Mouse (Mus musculus): ENCODE data around the gene Adgrg5. TPM values are rescaled to one million over a fixed set of nuclear protein-coding genes. Genes with fewer than 3 reads are reported as not detected.

The Adgrg5 gene
- polyA plus RNA-seq, 1 experiment from 2014 or later, result 0.14 TPM

DNA sequence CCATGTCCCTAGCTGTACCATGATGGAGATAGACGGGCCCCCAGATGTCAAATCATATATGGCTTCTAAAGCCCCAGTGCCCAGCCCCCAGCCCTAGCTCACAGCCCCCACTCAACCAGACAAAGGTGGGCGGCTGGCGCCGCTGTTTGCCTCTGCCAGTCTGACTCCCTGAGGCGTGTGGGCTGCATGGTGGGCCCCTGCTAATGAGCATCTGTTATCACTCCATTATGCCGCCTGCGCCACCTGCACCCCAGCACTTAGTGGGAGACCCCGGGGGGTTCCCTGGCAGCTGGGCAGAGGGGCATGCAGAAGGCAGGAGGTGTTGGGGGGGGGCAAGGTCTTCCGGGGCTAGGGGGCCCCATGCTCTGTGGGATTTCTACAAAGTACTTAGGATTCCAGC, 54.6 kb downstream of the Adgrg5 start:
- peak; percentile 75 for ATAC-seq (ENCODE audit: low FRiP score)
- no peak overlapping the region for H3K9ac ChIP-seq (ENCODE audit: low read depth, low read length)
- no peaks in the 10 kb centered on the region for H3K36me3 ChIP-seq (ENCODE audit: control insufficient read depth, insufficient read depth, low read length)
- 39% methylated on average over 9 of the region's 9 CpGs for WGBS
- no peak overlapping the region for H3K27ac ChIP-seq (ENCODE audit: low read depth, low read length)
- no peak overlapping the region for H3K4me2 ChIP-seq (replicated peaks; ENCODE audit: low read depth, low read length)
- peaks cover 4% of the 10 kb centered on the region for H3K4me1 ChIP-seq (replicated peaks; ENCODE audit: control insufficient read depth, insufficient read depth, low read length)
- H3K27me3 ChIP-seq (ENCODE audit: control insufficient read depth, insufficient read depth, low read length), result no peaks in the 10 kb centered on the region
- DNase-seq (ENCODE audit: low spot score), result peak; percentile 51
- H3K9me3 ChIP-seq (ENCODE audit: control insufficient read depth, low read length), result no peaks in the 10 kb centered on the region
- no peak overlapping the region for H3K4me3 ChIP-seq (ENCODE audit: low read depth, low read length)

DNA sequence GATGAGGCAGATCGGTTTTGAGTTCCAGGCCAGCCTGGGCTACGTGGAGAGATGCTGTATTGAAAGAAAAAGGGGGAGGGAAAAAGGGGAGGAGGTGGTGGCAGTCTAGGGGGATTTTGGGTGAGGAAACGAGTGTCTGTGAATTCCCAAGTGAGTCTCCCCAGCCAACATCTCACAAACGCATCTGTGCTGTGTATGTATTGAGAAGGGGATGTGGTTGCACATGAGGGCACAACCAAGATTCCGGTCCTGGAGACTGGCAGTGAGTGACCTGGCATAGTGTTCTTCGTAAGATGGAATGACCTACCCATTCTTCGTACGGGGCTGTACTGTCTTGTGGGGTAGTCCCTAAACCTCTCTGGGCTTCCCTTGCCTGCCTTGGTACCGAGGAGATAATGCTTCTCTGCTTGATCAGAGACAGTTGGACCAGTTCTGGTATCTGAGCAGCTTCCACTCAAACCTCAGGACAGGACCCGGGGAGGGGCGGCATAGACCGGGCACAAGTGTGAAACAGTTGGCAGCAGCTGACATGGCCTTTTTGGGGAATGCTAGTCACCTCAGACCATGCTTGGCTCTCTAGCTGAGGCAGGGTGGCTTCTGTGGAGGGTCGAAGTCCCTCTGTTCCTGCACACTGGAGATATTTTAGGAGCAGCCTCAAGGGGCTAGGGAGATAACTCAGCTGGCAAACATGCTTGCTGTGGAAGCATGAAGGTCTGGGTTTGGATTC, 55.3 kb downstream of the Adgrg5 start:
- Histone ChIP-seq H3K9me3 (ENCODE audit: control insufficient read depth, low read length) (no peaks in the 10 kb centered on the region), H3K36me3 (ENCODE audit: control insufficient read depth, insufficient read depth, low read length) (no peaks in the 10 kb centered on the region), H3K4me2 (replicated peaks; ENCODE audit: low read depth, low read length) (no peak overlapping the region), H3K27me3 (ENCODE audit: control insufficient read depth, insufficient read depth, low read length) (no peaks in the 10 kb centered on the region), H3K9ac (ENCODE audit: low read depth, low read length) (no peak overlapping the region), H3K27ac (ENCODE audit: low read depth, low read length) (no peak overlapping the region), H3K4me1 (replicated peaks; ENCODE audit: control insufficient read depth, insufficient read depth, low read length) (peaks cover 8% of the 10 kb centered on the region), H3K4me3 (ENCODE audit: low read depth, low read length) (no peak overlapping the region)
- no peak for DNase-seq (ENCODE audit: low spot score)
- WGBS, result 80% methylated on average over 13 of the region's 13 CpGs
- no peak for ATAC-seq (ENCODE audit: low FRiP score)

DNA sequence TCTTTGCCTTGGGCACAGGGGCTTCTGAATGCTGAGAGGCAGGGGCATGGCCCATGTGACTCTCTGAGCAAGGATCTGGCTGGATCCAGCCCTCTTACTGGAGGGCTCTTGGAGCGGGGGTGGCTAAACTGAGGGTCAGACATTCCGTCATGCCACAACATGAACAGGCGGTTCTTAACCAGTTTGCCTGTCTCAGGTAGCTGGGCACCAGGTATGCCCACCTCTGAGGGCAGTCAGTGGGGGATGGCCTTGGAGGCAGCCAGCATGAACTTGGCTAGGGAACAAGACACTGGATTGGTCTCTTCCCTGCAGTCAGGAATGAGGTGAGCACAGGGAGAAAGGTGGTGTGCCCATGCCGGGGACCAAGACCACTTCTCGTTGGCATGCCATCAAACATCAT, 56.7 kb downstream of the Adgrg5 start:
- DNase-seq (ENCODE audit: low spot score) (no peak), ATAC-seq (ENCODE audit: low FRiP score) (no peak)
- Histone ChIP-seq H3K36me3 (ENCODE audit: control insufficient read depth, insufficient read depth, low read length) (no peaks in the 10 kb centered on the region), H3K4me1 (replicated peaks; ENCODE audit: control insufficient read depth, insufficient read depth, low read length) (peaks cover 15% of the 10 kb centered on the region), H3K9me3 (ENCODE audit: control insufficient read depth, low read length) (no peaks in the 10 kb centered on the region), H3K9ac (ENCODE audit: low read depth, low read length) (no peak overlapping the region), H3K4me3 (ENCODE audit: low read depth, low read length) (no peak overlapping the region), H3K4me2 (replicated peaks; ENCODE audit: low read depth, low read length) (no peak overlapping the region), H3K27me3 (ENCODE audit: control insufficient read depth, insufficient read depth, low read length) (no peaks in the 10 kb centered on the region), H3K27ac (ENCODE audit: low read depth, low read length) (no peak overlapping the region)
- 94% methylated on average over 5 of the region's 5 CpGs for WGBS

DNA sequence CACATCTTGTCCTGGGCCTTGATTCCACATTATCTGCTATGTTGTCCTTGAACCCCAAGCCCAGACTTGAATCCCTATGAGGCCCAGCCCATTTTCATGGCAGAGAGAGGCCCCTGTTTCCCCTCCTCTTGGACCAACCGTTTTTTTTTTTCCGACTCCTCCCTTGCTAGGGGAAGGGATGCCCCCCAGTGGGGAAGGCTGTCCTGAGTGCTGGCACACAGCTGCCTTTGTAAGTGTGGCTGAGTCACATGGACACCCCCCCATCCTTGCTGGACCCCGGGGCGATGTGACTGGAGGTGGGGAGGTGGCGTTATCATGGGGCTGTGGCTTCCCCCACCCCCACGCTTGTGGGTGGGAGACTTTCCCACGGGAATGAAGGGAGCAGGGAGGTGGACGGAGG, 57.5 kb downstream of the Adgrg5 start:
- Histone ChIP-seq H3K4me2 (replicated peaks; ENCODE audit: low read depth, low read length) (no peak overlapping the region), H3K36me3 (ENCODE audit: control insufficient read depth, insufficient read depth, low read length) (no peaks in the 10 kb centered on the region), H3K27me3 (ENCODE audit: control insufficient read depth, insufficient read depth, low read length) (no peaks in the 10 kb centered on the region), H3K9me3 (ENCODE audit: control insufficient read depth, low read length) (no peaks in the 10 kb centered on the region), H3K4me1 (replicated peaks; ENCODE audit: control insufficient read depth, insufficient read depth, low read length) (peaks cover 15% of the 10 kb centered on the region), H3K4me3 (ENCODE audit: low read depth, low read length) (no peak overlapping the region), H3K27ac (ENCODE audit: low read depth, low read length) (no peak overlapping the region), H3K9ac (ENCODE audit: low read depth, low read length) (no peak overlapping the region)
- DNase-seq (ENCODE audit: low spot score), result no peak
- no peak for ATAC-seq (ENCODE audit: low FRiP score)
- WGBS, result 59% methylated on average over 8 of the region's 8 CpGs

DNA sequence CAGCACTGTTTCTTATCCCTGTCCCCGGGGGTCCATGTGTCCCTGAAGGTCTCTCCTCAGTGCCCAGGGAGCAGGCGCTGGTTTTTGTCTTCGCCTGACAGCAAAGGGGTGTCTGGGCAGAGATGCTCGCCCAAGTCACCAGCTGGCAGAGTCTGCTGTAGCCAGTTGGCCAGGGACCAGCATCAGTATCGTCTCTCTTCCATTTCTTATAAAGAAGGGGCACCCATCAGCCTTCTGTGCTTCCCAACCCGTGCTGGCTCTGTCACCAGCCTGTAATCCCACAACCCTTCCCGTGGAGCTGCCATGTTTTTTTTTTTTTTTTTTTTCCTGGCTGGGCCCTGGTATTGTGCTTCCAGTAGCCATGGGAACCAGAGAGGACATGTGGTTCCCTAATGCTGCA, 58.4 kb downstream of the Adgrg5 start:
- Histone ChIP-seq H3K27ac (ENCODE audit: low read depth, low read length) (no peak overlapping the region), H3K27me3 (ENCODE audit: control insufficient read depth, insufficient read depth, low read length) (no peaks in the 10 kb centered on the region), H3K9me3 (ENCODE audit: control insufficient read depth, low read length) (no peaks in the 10 kb centered on the region), H3K36me3 (ENCODE audit: control insufficient read depth, insufficient read depth, low read length) (no peaks in the 10 kb centered on the region), H3K4me2 (replicated peaks; ENCODE audit: low read depth, low read length) (no peak overlapping the region), H3K4me3 (ENCODE audit: low read depth, low read length) (no peak overlapping the region), H3K4me1 (replicated peaks; ENCODE audit: control insufficient read depth, insufficient read depth, low read length) (peaks cover 17% of the 10 kb centered on the region), H3K9ac (ENCODE audit: low read depth, low read length) (no peak overlapping the region)
- ATAC-seq (ENCODE audit: low FRiP score) (no peak), DNase-seq (ENCODE audit: low spot score) (no peak)
- 70% methylated on average over 7 of the region's 7 CpGs for WGBS

DNA sequence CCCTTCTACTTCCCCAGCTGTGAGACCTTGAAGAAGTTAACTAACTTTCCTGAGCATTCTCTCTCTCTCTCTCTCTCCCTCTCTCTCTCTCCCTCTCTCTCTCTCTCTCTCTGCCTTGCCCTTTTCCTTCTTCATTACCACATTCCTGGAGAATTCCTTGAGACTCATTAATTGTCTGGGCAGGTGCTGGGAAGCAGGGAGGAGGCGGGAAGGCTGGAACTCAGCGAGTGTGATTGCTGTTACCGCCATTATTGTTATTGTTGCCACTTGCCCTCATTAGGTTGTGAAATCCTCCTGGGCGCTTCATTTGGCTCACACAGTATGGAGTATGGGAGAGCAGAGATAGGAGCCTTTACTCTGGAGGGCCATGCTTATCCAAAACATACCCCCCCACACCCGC, 59.7 kb downstream of the Adgrg5 start:
- Histone ChIP-seq H3K27ac (ENCODE audit: low read depth, low read length) (no peak overlapping the region), H3K4me1 (replicated peaks; ENCODE audit: control insufficient read depth, insufficient read depth, low read length) (peaks cover 13% of the 10 kb centered on the region)
- DNase-seq (ENCODE audit: low spot score), result no peak

DNA sequence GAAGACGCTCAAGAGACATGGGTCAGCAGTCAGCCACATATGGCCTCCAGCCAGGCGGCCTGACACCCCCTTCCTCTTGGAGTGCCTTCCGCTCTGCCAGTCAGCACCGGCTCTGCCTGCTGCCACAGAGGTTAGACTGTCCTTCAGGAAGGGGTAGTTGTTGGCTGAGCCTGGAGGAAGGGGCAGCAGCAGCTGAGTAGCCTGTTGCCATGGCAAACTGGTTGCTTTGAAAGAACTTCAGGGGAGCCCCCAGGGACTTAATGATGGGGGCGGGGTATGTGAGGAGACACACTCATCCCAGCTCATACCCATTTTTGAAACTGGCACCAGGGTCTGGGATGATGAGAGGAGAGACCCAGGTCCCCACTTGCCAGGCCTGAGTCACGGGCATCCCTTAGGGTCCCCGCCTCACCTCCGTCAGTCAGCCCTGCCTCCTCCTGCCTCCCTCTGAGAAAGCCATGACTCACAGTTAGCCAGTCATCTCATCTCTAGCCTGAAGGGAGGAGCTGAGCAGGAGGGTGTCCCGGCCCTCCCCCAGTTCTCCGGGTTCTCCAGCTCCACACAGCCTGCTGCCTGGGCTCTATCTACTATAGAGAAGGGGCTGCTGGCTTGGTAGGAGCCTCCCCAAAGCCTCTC, 60.5 kb downstream of the Adgrg5 start:
- WGBS, result 10% methylated on average over 10 of the region's 10 CpGs
- H3K27ac ChIP-seq (ENCODE audit: low read depth, low read length), result peak overlapping the region; percentile 19; the same call in 1 of the 2 replicates
- H3K4me1 ChIP-seq (replicated peaks; ENCODE audit: control insufficient read depth, insufficient read depth, low read length), result peaks cover 13% of the 10 kb centered on the region
- H3K36me3 ChIP-seq (ENCODE audit: control insufficient read depth, insufficient read depth, low read length), result no peaks in the 10 kb centered on the region
- no peaks in the 10 kb centered on the region for H3K27me3 ChIP-seq (ENCODE audit: control insufficient read depth, insufficient read depth, low read length)
- ATAC-seq (ENCODE audit: low FRiP score) (peak; percentile 62), DNase-seq (ENCODE audit: low spot score) (peak; percentile 70)
- no peaks in the 10 kb centered on the region for H3K9me3 ChIP-seq (ENCODE audit: control insufficient read depth, low read length)
- no peak overlapping the region for H3K4me2 ChIP-seq (replicated peaks; ENCODE audit: low read depth, low read length)
- no peak overlapping the region for H3K4me3 ChIP-seq (ENCODE audit: low read depth, low read length)
- H3K9ac ChIP-seq (ENCODE audit: low read depth, low read length), result 0 out of 2 replicates have a peak overlapping the region, but pooled peaks have one; percentile 11

More for the DNA sequence above, 59.7 kb downstream of the Adgrg5 start:
- no peak for ATAC-seq (ENCODE audit: low FRiP score)
- H3K27me3 ChIP-seq (ENCODE audit: control insufficient read depth, insufficient read depth, low read length), result no peaks in the 10 kb centered on the region
- H3K36me3 ChIP-seq (ENCODE audit: control insufficient read depth, insufficient read depth, low read length), result no peaks in the 10 kb centered on the region
- H3K4me3 ChIP-seq (ENCODE audit: low read depth, low read length), result no peak overlapping the region
- 26% methylated on average over 5 of the region's 5 CpGs for WGBS
- no peaks in the 10 kb centered on the region for H3K9me3 ChIP-seq (ENCODE audit: control insufficient read depth, low read length)
- H3K4me2 ChIP-seq (replicated peaks; ENCODE audit: low read depth, low read length), result no peak overlapping the region
- no peak overlapping the region for H3K9ac ChIP-seq (ENCODE audit: low read depth, low read length)

DNA sequence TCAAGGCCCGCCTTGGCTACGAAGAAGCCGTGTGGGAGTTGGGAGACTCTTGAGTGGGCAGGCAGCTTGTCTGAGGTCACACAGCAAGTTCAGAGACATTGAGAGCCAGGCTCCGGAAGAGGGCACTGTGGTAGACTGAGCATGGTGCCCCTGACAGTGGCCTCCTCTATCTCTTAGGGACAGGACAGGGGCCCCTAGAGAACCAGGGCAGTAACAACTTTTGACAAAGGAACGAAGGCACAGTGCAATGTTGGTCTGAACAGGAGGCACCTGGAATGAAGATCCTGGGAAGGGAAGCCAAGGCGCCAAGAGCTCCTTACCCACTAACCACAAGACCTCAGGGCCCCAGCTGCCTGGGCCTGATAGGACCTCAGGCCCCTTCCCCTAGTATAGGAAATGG, 61.5 kb downstream of the Adgrg5 start:
- 85% methylated on average over 6 of the region's 6 CpGs for whole genome bisulfite sequencing
- H3K9me3 ChIP-seq (ENCODE audit: control insufficient read depth, low read length), result no peaks in the 10 kb centered on the region
- H3K4me1 ChIP-seq (replicated peaks; ENCODE audit: control insufficient read depth, insufficient read depth, low read length), result peaks cover 13% of the 10 kb centered on the region
- no peak overlapping the region for H3K27ac ChIP-seq (ENCODE audit: low read depth, low read length)
- no peak overlapping the region for H3K9ac ChIP-seq (ENCODE audit: low read depth, low read length)
- H3K36me3 ChIP-seq (ENCODE audit: control insufficient read depth, insufficient read depth, low read length), result no peaks in the 10 kb centered on the region
- no peak overlapping the region for H3K4me3 ChIP-seq (ENCODE audit: low read depth, low read length)
- no peaks in the 10 kb centered on the region for H3K27me3 ChIP-seq (ENCODE audit: control insufficient read depth, insufficient read depth, low read length)
- no peak overlapping the region for H3K4me2 ChIP-seq (replicated peaks; ENCODE audit: low read depth, low read length)
- no peak for ATAC-seq (ENCODE audit: low FRiP score)
- no peak for DNase-seq (ENCODE audit: low spot score)

DNA sequence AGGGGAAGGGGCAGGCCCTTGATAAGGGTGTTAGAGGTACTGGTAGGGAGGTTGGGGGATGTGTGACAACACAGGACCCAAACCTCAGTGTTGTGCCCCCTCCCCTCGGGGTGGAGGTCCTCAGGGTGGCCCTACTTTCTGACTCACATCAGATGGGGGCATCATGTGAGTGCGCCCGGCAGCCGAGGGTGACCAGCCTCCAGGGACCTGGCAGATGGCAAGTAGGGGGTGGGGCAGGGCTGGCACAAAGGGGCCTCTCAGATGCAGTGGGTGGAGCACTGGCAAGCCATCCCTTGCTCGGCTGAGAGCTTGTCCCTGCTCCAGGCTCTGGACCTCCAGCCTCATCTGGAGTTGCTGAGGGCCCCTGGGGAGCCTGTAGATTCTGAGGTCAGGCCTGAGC, 63.2 kb downstream of the Adgrg5 start:
- no peak for DNase-seq (ENCODE audit: low spot score)
- Histone ChIP-seq H3K4me3 (ENCODE audit: low read depth, low read length) (no peak overlapping the region), H3K4me2 (replicated peaks; ENCODE audit: low read depth, low read length) (no peak overlapping the region), H3K27me3 (ENCODE audit: control insufficient read depth, insufficient read depth, low read length) (no peaks in the 10 kb centered on the region), H3K36me3 (ENCODE audit: control insufficient read depth, insufficient read depth, low read length) (no peaks in the 10 kb centered on the region), H3K27ac (ENCODE audit: low read depth, low read length) (no peak overlapping the region), H3K9me3 (ENCODE audit: control insufficient read depth, low read length) (no peaks in the 10 kb centered on the region), H3K9ac (ENCODE audit: low read depth, low read length) (no peak overlapping the region), H3K4me1 (replicated peaks; ENCODE audit: control insufficient read depth, insufficient read depth, low read length) (peaks cover 15% of the 10 kb centered on the region)
- WGBS, result 50% methylated on average over 5 of the region's 5 CpGs
- ATAC-seq (ENCODE audit: low FRiP score), result no peak
